Mouse (Mus musculus): Measurements from ENCODE around the gene Hypm. TPM values are rescaled to one million over a fixed set of nuclear protein-coding genes. Genes with fewer than 3 reads are reported as not detected.

Gene Hypm
- total RNA-seq (2017), result not detected in 2 replicates

DNA sequence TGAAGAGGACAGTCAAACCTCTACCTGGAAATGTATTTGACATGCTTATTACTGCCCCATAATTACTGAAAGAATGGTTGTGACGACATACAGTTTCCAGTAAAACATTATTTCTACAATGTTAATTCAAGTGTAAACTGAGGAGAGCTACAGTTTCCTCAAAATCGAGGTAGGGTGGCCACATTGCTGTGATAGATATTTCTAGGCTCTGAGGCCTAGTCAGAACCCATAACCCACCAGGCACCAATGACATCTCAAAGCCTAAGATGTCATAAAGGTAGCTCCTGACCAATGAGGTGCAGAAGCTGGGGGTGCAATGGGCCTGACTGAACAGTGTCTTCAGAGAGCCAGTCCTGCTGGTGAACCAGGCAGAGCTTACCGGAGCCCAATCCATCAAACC, at the start of gene Hypm:
Hypm (plus strand) TSS at position 301 of the 400 bp plus-strand sequence.
- no peak for ATAC-seq (replicated peaks in 1 of 2; ENCODE audit: insufficient read depth in 1 of 2, low FRiP score in 2 of 2, low TSS enrichment in 1 of 2, low read depth in 1 of 2, poor library complexity in 2 of 2, severe bottlenecking in 2 of 2)

DNA sequence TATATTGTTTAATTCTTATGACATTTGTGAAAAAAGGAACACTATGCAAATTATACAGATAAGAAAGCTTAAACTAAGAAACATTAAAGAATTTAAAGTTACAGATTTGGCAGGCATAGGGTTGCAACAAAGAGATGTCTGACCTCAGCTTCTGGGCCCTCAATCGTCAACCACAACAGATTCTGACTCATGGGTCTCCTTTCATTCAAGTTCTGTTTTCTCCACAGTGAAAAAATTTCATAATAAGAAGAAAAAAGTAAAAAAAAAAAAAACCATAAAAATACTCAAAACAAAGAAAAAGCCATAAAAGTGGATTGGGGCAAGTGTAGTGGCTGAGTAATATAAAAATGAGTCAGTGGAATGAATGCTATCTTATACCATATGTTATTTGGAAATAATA, 36.6 kb upstream of the Hypm start:
- no peak for ATAC-seq (replicated peaks in 1 of 2; ENCODE audit: insufficient read depth in 1 of 2, low FRiP score in 2 of 2, low TSS enrichment in 1 of 2, low read depth in 1 of 2, poor library complexity in 2 of 2, severe bottlenecking in 2 of 2)

DNA sequence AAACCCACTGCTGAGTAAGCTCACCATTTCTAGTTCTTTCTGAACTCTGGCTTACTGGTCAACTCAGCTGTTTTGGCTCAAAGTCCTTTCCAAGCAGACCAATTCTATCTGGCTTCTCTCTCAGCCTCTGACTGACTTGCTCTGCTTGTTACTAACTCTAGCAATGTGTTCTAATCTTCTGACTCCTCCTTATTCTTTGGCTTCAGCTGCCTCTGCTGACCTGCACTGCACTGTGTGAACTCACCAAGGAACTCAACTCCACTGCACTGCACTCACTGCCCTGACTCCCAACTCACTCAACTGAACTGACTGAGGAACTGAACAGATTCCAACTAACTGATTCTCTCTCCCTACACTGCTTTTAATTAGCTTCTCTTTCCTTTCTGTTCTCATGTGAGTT, 34.3 kb upstream of the Hypm start:
- no peak for ATAC-seq (replicated peaks in 1 of 2; ENCODE audit: insufficient read depth in 1 of 2, low FRiP score in 2 of 2, low TSS enrichment in 1 of 2, low read depth in 1 of 2, poor library complexity in 2 of 2, severe bottlenecking in 2 of 2)

DNA sequence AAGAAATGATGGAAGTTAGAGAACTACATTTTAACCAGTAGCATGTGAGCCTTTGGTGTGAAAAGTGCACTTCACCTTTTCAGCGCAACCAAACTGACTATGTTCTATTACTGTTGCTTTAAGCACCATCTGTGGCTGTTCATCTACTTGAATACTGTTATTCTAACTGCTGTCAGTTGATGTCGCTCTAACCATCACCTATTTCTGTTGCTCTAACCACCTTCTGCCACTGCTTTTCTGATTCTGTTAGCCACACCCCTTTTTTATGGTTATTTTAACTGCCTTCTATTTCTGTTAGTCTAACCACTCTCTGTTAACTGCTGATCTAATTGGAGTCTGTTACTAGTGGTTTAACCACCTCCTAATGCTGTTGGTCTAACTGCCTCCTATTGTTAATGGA, 11.9 kb upstream of the Hypm start:
- ATAC-seq (replicated peaks in 1 of 2; ENCODE audit: insufficient read depth in 1 of 2, low FRiP score in 2 of 2, low TSS enrichment in 1 of 2, low read depth in 1 of 2, poor library complexity in 2 of 2, severe bottlenecking in 2 of 2), result no peak

DNA sequence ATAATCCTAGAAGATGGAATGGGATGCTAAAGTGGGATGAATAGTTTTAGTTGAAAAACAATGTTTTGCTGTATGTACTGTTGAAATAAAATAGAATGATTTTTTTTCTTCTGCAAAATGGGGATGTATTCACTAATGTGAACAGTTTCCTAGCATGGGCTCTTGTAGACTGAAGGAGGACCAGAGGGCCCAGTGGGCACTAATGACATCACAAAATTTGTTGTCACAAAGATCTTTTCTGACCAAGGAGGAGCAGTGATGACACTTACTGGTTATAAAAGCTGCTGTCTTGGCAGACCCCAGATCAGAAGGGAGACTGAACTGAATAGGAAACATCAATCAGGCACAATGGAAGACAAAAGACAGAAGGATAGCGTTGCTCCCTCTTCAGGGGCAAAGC, 2.7 kb downstream of the Hypm start, which contains the start of gene H2al3:
H2al3 (plus strand) TSS at position 301 of the 400 bp plus-strand sequence.
- ATAC-seq (replicated peaks in 1 of 2; ENCODE audit: insufficient read depth in 1 of 2, low FRiP score in 2 of 2, low TSS enrichment in 1 of 2, low read depth in 1 of 2, poor library complexity in 2 of 2, severe bottlenecking in 2 of 2), result no peak

DNA sequence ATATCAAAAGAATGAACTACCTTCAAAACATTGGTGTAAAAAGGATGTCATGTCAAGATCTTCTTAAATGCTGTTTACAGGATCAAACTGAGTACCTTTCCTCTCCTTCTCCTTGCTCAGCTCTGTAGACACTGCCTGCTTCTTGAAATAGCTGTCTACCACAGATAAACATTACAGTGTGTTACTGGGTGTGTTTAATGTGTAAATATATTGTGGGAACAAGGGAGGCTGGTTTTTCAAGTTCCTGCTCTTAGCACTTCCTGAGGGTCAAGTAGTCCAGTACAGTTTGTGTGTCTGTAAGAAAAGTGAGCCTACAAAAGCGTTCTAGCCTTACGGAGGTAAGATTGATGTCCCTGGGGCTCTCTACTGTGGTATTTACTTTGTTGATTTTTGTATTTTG, 15.1 kb downstream of the Hypm start:
- ATAC-seq (replicated peaks in 1 of 2; ENCODE audit: insufficient read depth in 1 of 2, low FRiP score in 2 of 2, low TSS enrichment in 1 of 2, low read depth in 1 of 2, poor library complexity in 2 of 2, severe bottlenecking in 2 of 2), result no peak

DNA sequence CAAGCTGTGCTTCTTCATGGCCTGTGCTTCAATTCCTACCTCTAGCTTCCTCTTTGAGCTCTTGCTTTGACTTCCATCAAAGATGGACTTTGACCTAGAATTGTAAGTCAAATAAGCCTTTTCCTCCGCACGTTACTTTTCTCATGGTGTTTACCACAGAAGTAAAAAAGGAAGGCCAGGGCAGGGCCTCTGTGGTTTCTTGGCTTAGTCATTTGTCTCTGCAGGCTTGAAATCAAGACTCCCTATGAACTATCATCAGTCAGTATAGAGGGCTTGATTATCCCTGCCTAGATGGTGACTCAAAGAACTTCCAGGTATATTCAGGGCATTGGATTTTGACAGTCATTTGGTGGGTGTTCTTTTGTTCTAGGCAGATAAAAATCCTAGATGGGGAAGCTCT, 28.8 kb downstream of the Hypm start:
- no peak for ATAC-seq (replicated peaks in 1 of 2; ENCODE audit: insufficient read depth in 1 of 2, low FRiP score in 2 of 2, low TSS enrichment in 1 of 2, low read depth in 1 of 2, poor library complexity in 2 of 2, severe bottlenecking in 2 of 2)

DNA sequence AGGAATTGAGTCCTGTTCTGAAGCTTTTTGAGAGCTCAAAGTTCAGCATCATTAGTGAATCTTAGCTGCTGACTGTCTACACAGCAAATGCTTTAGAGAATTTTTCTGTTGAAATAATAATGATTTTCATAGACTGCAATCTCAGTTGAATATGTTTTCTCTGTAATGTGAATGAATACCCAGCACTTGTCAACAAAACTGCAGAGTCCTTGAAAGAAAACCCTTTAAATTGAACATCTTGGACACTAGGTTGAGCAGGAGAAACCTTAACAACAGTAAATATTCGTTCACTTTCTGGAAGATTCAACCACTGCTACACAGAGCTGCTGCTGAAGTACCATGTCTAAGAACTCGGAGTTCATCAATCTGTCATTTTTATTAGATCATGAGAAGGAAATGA, 38.6 kb downstream of the Hypm start, which contains the start of gene Sytl5:
Sytl5 (plus strand) TSS at position 301 of the 400 bp plus-strand sequence.
- no peak for ATAC-seq (replicated peaks in 1 of 2; ENCODE audit: insufficient read depth in 1 of 2, low FRiP score in 2 of 2, low TSS enrichment in 1 of 2, low read depth in 1 of 2, poor library complexity in 2 of 2, severe bottlenecking in 2 of 2)

Other genes with a start within 250 kb of the Hypm start
- 107 and 116 TPM in 2 replicates for gene Dynlt3, start 183.9 kb upstream of the Hypm start, total RNA-seq (2017)
- gene H2al3, start 2.8 kb downstream of the Hypm start, total RNA-seq (2017), result not detected in 2 replicates
- 1.8 and 3.5 TPM in 2 replicates for gene Sytl5, start 38.7 kb downstream of the Hypm start, total RNA-seq (2017)